Mouse (Mus musculus): ENCODE data around the gene Smarcc2.

GRCm38 (mm10) chr10:128412558-128412957, 46.5 kb upstream of the Smarcc2 start:
- no peak for TF ChIP-seq CTCF (IDR thresholded peaks at IDR 0.05; ENCODE audit: borderline replicate concordance, insufficient read depth, low read length)
- TF ChIP-seq POLR2A (IDR thresholded peaks at IDR 0.05; ENCODE audit: low read depth, low read length), result no peak
